Mouse (Mus musculus) Muller cell, postnatal 12 days (primary cell): Measurements from ENCODE around the gene Cldn7.
"Not testable (repeated sequence)": the region's sequence is repeated elsewhere in the genome, so short reads cannot be mapped to it uniquely, and the experiment has no call there.

Experiments
- DNase-seq: peaks from one replicate; pipeline ENCODE4 v3.0.0-alpha.2; 2015; ENCODE audit errors: inconsistent ontology term

The Cldn7 gene

DNA sequence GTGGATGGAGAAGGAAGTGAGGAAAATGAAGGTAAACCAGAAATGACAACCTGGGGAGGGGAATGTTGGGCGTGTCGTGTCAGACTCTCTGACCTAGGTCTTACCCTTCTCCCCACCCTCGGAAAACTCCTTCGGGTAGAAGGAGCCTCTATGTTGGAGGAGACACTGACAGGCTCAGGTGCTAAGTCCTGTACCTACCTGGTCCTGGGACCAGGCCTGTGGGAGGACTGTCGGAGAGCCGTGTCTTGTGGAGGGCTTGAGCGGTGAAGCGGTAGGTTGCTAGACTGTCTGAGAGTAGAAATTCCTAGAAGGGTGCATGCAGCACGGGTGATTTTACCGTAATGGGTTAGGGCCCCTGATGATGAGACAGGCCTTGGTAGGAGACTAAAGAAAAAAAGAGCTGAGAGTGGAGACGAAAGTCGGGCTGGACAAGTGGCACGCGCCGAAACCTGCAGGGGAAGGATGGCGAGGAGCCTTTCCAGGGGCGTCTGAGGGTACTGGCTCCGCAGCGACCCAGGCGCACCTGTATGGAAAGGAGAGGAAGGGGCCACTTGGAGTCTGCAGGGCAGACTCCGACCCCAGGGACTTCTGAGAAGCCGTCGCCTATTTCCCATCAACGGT lies at the start of gene Cldn7:
Gene Cldn7, plus strand, starts transcription at position 130 of the 621 bp plus-strand sequence.
- no peak for DNase-seq

DNA sequence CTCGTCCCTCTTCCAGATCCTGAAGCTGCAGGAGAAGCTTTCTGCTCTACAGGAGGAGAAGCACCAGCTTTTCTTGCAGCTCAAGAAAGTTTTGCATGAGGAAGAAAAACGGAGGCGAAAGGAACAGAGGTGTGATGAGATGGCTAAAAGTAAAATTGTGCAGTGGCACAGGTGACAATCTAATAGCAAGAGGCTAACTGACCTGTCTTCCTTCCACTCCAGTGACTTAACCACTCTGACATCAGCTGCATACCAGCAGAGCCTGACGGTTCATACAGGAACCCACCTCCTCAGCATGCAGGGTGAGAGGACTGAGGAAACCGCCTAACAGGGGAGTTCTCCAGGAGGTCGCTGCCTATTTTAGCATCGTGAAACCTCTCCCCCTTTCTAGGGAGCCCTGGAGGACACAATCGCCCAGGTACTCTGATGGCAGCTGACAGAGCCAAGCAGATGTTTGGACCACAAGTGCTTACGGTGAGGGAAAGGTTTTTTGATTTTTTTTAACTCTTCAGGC lies 49.6 kb upstream of the Cldn7 start:
- DNase-seq: no peak

DNA sequence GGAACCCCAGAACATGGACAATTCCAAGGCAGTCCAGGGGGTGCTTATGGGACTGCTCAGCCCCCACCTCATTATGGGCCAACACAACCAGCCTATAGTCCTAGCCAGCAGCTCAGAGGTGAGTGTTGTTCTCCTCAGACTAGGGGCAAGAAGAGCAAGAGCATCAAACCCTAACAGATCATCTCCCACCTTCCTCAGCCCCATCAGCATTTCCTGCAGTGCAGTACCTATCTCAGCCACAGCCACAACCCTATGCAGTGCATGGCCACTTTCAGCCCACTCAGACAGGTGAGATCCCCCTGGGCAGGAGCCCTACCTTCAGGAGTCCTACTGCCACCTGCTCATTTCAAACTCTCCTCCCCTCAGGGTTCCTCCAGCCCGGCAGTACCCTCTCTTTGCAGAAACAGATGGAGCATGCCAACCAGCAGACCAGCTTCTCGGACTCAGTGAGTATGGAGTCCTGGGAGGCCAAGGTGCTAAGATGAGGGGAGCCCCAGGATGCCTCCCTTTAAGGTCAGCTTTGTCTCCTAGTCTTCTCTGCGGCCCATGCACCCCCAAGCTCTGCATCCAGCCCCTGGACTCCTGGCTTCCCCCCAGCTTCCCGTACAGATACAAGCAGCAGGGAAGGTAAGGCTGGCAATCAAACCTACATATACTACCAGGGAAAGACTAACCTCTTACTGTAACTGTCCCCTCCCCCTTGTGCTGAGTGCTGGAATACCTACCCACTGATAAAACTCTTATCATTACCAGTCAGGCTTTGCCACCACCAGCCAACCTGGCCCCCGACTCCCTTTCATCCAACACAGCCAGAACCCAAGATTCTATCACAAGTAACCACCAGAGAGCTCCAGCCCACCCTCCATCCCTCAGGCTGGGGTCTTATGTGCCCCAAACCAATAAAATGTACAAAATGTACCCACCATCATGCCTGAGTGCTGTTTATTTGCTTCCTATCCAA lies 48.6 kb upstream of the Cldn7 start:
- no peak for DNase-seq

DNA sequence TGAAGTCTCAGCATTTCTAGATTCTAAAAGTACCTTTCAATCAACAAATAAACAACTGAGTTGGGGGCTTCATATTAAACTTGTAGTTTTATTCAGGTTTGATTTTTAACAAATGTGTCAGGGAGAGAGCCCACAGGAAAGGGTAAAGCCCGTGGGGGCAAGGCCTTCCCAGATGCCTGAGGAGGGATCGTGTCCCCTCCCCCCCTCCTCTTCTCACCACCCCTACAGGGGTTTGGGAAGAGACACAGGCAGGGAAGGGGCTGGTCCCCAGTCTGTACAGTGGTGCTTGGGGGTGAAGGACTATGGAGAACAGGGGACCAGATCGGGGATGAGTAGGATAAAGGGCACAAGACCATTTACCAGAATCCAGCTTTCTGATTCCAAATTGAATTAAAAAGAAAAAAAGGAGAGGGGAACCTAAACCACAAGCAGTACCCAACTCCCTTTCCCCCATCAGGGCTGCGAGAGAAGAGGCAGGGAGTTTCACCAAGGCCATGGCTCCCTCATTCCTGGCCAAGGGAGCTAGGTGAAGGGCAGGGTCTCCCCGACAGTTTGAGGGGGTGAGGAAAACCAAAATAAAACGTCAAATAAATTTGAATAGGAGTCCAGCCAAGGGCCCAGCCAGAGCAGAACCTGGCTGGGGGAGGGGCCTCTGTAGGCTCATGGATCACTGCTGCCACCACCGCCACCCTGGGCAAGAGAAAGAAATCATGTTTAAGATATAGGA lies 47.8 kb upstream of the Cldn7 start:
- not testable (repeated sequence) for DNase-seq

DNA sequence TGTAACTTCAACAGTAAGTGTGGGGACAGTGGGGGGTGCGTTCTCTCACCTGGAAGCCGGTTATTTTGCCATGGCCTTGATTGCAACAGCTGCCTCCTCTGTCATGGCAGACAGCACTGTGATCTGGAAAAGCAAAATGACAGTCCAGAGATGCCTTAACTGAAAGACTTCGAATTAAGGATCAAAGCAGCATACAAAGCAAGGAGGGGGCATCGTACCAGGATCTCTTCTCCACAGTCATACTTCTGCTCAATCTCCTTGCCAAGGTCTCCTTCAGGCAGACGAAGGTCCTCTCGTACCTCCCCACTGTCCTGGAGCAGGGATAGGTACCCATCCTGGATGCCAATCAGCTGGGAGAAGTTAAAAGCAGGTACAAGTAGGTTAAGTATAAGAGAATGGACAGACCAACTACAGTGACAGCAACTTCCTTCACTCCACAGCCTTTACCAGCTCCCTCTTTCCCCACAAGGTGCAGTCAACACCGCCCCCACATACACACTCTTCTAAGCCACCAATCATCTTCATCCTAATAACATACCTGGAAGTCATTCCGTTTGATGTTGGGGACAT lies 47.1 kb upstream of the Cldn7 start:
- no peak for DNase-seq

DNA sequence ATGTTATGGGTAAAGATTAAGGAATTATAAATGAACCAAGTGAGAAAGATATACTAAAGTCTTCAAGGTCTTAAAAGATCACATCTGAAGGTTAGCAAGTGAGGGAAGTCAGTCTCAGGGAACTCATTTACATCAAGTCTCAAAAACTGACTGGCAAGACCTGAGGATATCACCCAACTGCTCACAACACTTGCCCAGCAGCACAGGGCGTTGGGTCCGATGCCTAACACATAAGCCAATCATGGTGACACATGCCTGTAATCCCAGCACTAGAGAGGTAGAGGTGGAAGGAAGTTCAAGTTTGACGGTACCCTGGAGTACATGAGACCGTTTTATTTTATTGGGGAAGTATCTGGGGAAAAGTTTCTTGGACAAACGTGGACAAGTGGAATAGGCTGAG lies 46.5 kb upstream of the Cldn7 start:
- no peak for DNase-seq

DNA sequence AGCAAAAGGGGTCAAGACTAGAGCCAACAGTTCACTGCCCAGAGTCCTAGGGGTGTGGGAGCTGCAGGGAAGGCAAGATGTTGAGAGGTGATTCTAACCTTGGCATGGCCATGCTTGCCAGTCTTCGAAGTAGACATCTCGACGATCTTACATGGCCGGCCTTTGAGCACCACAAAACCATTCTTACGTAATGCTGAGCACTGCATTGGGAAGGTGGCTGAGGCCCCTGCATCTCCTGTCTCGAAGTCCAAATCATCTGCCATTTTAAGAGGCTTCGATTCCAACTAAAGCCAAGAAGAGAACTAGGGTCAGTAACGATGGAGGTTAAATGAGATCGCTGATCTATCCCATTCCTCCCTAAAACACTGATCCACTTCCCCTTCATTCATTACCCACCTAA lies 45.5 kb upstream of the Cldn7 start:
- no peak for DNase-seq

DNA sequence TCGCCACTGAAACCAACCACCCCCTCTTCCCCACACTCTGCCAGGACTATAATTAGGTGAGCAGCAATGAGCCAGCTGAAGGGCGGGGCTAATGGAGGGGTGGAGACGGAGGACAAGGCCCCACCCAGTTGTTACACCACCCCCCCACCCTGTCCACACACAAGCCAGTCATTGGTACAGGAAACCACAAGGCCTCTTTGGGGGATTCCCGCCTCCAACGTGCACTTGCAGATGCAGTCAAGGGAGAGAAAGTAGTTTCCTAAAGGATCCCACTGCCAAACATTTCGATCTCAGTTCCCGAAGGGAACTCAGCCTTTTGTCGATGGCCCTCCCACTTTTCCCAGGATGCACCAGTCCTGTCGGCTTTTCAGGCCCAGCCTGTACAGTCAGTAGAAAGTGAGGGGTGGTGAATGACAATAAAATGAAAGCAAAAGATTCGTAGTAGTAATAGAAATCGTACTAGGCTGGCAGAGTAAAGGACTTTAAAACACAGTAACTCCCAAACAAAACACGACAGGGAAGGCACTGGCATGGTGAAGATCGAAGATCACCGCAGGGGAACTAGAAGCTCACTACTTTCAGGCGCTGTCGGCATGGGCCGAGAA lies 44.8 kb upstream of the Cldn7 start:
- DNase-seq: peak; percentile 92

DNA sequence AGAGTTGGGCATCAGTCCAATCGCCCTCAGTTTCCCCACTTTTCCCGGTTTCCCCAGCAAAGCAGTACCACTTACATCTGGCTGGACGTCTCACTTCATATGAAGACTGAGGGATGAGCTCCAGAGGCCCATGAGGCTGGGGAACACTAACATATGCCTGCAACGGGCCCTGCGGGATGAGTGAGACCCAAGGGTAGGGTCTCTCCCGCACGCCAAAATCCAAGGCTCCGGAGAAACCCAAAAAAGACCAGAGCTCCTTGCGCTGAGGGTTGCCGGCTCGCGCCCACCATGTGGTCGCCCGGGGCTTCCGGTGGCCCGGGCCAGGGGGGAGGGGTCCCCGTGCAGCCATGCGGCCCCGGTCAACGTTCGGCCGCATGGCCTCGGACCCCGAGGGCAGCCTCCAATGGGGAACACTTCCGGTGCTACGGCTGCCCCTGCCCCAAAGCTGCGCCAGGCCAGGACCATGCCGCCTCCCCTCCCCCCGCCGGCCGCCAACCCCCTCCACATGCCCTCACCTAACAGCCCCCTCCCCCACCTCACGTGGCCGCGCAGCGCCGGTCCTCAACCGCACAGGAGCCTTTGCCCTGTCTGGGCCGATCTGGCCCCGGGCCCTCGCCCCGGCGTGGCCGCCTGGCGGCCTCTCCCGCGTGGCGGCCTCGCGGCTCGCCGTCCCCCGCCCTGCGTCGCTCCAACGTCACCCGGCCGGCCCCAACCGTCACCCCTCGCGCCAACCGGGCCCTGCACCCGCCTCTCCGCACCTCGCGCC lies 44.1 kb upstream of the Cldn7 start:
- DNase-seq: no peak

DNA sequence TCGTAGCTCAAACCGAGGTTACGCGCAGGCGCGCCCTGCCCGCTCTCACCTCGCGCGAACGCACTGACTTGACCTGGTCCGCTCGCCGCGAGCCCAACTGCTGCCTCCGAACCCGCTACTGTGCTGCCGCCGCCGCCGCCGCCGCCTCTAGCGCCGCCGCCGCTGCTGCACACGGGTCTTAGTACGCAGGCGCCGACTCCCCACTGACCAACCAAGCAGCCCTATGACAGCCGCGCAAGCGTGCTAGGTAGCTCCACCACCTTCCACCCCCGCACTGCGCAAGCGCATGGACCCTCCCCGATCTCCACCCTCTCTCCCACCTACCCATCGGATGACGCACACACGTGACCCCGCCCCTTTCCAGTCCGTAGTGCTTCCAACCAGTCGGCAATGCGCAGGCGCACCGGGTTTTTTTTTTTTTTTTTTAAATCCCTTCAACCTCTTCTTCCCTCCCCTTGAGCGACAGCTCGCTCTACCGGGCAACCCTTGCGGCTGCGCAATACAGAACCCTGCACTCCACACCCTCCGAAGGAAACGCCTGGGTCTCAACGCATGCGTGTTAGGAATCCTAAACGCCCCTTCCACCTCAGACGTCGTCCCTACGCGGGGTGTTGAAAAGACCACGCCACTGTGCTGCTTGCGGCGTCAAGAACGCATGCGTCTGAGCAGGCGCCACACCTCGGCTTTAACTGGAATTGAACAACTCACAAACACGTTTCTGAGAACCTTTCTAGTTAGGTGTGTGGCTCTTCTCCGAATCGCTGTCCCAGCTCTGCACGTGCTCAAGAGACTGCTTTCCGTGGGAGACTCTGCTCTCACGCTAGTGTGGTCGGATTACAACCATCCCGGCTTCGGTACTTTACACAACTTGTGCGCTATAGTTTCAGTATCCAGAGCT lies 43.2 kb upstream of the Cldn7 start, which contains the start of gene Eif5a:
Gene Eif5a, minus strand, starts transcription at position 845 of the 898 bp plus-strand sequence.
- peak; percentile 100 for DNase-seq

DNA sequence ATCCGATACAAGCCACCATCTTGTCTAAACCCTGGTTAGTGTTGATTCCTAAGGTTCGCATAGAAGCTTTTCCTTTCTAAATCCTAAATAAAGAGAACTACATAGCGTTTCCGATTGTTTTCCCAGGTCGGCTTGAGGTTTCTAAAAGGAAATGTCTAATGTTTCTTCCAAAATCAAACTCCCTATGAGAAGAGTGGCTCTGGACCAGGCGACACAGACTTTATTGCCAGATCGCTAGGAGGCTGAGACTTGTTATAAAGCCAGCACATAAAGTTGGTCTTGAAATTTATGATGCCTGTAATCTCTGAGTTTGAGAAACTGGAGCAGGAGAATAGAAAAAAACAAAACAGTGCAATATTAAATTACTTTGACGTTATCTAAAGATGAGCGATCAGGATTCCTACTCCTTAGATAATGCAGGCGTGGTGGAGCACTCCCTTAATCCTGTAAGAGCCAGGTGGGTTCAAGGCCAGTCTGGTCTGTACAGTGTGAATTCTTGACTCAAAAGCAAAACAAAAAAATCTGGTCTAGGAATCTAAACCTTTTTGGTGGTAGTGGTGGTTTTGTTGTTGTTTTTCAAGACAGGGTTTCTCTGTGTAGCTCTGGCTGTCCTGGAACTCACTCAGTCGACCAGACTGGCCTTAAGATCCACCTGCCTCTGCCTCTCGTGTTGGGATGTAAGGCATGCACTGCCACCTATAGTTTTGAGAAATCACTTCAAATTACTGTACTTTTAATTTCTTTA lies 42.4 kb upstream of the Cldn7 start:
- DNase-seq: no peak

DNA sequence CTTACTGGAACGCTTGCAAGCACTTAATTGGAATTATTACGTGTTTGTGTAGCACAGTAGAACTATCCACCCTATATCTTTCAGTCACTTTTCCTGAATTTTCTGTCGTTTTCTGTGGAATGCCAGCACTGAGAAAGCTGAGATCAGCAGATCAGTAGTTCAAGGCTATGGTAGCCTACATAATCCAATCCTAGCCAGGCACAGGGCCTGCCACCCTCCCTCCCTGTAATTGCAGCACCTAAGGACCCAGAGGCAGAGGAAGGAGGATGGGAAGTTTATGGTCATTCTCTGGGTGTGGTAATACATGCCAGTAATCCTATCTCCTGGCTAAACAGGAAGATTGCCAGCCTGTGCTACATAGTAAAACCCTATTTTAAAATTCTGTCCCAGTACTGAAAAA lies 41.8 kb upstream of the Cldn7 start:
- DNase-seq: no peak

DNA sequence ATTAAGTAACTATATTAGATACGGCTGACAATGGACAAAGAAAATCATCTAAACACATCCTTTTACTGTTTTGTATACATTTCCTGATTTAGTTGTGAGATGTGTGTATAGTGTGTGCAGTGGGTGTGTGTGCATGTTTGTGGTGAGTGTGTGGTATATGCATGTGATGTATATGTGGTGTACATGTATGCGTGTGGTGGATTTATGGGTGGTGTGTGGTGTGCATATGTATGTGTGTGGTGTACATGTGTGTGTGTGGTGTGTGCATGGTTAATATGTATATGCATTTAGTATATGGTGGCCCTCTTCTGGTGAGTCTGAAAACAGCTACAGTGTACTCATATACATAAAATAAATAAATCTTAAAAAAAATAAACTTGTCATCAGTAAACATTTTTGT lies 37.1 kb upstream of the Cldn7 start:
- no peak for DNase-seq

DNA sequence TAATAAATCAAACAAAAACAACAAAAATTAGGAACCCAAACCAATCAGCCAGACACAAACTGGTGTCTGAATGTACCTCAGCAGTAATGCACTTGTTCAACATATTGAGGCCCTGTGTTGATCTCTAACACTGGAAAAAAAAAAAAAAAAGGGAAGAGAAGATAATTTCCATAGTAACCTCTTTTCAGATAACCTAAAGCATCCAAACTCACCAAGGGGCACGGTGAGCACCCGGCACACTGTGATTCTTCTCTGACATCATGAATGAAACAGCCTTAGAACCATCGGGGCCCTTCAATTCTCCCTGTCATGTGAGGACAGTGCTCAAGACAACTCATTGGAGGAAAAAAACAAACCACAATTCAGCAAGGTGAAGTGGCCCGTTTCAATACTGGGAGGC lies 34.9 kb upstream of the Cldn7 start:
- no peak for DNase-seq

DNA sequence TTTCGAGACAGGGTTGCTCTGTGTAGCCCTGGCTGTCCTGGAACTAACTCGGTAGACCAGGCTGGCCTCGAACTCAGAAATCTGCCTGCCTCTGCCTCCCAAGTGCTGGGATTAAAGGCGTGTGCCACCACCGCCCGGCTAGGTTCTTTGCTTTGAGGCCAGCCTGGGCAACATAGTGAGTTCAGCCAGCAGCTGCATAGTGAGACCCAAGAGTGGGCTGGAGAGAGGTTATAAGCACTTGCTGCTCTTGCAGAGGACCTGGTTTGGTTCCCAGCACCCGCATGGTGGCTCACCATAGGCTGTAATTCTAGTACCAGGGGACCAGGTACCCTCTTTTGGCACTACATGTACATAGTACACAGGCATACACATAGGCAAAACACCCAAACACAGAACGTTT lies 34.4 kb upstream of the Cldn7 start:
- DNase-seq: not testable (repeated sequence)

DNA sequence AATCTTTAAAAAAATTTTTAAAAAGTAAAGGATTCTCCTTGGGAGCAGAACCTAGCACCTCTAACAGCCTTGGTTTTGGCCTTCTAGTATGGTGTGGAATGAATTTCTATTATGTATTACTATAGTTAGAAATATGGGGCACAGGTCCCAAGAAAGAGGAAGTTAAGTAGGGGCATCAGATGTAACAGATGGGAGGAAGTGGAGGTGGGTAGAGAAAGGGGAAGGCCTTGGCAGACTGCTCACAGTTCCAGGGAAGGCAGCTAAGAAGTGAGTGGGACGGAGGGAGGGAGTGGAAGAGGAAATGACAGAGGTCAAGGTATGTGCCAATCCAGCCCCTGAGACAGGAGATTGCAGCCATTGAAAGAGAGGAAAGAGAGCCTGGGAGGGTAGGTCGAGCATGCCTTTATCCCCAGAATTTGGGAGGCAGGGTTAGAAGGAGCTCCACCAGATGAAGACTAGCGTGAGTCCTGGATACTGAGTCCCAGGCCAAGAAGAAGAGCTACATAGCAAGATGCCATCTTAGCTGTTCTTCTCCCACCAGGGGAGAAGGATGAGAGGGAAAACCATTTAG lies 33.5 kb upstream of the Cldn7 start:
- DNase-seq: no peak

DNA sequence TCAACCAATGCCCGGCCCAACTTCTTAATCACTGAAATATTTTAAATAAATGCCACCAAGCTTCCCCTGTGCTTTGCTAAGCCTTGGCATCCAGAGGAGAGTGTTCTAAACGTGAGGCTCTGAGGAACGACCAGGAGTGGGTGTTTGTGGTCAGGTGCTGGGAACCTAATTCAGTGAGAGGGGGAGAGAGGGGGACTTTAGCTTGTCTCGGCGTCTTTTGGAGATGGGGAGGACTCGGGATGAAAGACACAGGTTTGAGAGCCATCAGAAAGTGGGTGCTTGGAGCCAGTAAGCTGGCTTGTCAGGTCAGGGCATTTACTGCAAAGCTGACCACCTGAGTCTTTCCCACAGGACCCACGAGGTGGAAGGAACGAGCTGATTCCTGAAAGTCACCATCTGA lies 32.8 kb upstream of the Cldn7 start:
- no peak for DNase-seq

DNA sequence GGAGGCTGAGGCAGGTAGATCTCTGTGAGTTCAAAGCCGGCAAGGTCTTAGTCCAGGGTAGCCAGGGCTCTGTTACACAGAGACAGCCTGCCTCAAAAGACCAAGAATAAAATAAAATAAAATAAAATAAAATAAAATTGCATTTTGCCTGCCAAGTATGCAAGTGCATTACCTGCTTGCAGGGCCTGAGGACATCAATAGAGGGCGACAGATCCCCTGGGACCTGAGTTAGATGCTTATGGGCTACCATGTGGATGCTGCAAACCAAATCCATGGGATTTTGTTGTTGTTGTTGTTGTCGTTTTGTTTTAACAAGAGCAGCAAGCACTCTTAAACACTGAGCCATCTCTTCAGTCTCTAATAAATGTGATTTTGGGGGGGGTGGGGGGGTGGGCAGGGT lies 32.3 kb upstream of the Cldn7 start:
- DNase-seq: no peak

DNA sequence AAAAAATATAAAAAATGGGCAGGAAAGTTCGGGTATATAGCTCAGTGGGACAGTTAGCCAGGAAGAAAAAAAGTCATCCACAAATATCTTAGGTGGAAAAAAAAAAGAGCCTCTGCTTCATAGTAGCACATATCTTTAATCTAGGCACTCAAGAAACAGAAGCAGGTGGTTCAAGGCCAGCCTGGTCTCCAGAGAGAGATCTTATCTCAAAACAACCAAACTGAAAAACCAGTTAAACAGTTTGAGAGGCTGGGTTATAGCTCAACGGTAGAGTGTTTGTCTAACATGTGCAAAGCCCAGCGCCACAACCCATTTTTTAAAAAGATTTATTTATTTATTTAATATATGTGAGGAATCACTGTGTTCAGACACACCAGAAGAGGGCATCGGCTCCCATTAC lies 31.5 kb upstream of the Cldn7 start:
- DNase-seq: no peak
